Mouse (Mus musculus): ENCODE results near the gene Ndufs6.
A peak's percentile ranks its signal among the peaks of the same experiment; 100 is the strongest.

Gene Ndufs6

DNA sequence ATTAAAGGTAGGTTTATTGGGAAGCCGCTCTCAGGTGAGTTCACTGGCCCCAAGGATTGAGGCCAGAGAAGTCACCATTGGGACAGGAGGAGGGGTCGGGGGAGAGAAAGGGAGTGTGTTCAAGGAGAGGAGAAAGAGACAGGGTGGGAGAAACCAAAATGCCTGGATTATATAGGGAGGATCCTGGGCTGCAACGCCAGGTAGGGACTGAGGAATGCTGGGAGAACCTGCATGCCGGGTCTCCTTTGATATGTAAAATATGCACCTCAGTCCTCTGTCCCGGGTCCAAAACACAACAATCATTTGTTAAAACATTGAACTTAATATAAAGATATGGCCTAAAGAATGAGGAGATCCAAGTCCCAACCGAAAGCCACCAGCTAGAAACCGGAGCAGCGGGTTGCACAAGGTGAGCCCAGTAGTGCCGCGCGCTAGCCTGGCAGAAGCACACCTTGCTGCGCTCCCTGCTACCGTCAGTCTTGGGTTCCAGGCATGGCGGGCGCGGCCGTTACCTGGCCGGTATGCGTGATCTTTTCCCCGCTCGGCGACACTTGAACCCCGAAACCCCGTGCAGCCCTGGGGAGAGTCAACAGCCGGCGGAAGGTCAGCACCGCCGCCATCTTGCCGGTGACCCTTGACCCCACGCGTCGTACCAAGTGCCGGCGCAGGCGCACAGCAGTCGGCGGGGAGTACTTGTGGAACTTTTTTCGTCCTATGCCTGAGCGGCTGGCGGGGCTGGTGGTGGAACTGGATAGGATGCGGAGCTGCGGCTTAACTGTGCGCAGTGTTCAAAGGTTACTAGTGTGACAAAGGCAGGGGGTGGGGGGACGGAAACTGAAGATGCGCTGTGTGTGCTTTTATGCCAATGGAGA, at the start of gene Ndufs6, which contains the start of gene Mrpl36:
Ndufs6 (minus strand) TSS at position 716 of the 872 bp plus-strand sequence.
Mrpl36 (plus strand) TSS at position 687 of the 872 bp plus-strand sequence.
- DNase-seq = peak; percentile 94 to 95

GRCm38 (mm10) chr13:73377637-73378036, 49.3 kb upstream of the Ndufs6 start:
- DNase-seq = no peak

DNA sequence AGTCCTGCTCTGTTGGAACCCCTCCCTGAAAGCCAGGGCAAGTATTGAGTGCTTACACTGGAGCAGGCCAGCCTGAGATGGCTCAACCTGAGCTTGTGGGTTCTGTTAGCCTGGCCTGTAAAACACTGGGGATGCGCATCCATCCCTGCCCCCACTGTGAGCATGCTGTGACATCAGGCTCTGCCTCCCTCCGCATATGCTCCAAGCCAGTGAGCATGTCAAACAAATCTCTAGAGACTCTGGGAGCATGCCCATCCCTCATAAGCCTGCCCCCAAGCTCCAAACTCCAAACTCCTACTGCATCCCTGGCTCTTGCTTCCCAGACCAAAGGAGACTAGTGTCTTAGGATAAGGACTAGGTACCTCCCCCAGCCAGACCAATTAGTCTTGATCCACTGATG, 46.3 kb upstream of the Ndufs6 start:
- no peak for DNase-seq

- DNase-seq = no peak
Observed at GRCm38 (mm10) chr13:73373367-73373766, 45.0 kb upstream of the Ndufs6 start.

GRCm38 (mm10) chr13:73357106-73357505, 28.8 kb upstream of the Ndufs6 start:
- DNase-seq = no peak

DNA sequence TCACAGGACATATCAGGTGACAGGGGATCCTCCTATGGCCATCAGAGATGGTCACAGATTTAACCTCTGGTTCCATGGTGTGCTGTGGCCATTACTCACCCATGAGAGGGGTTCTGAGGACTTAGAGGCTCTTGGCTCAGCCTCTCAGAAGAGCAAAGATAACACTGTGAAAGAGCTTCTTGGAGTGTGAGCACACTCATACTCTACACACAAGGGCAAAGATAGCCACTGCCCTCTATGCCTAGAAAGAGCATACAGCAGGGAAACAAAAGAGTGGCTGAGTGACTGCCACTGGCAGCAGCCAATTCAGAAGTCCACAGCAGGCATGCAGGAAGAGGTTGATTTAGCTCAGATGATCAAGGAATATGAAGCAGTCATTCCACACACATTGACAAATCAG, 24.1 kb upstream of the Ndufs6 start:
- DNase-seq = no peak

GRCm38 (mm10) chr13:73351910-73352309, 23.6 kb upstream of the Ndufs6 start:
- peak; percentile 20 to 22 for DNase-seq

- DNase-seq = no peak
Observed at GRCm38 (mm10) chr13:73350741-73351140, 22.4 kb upstream of the Ndufs6 start.

- no peak for DNase-seq
Observed at GRCm38 (mm10) chr13:73347922-73348650, 19.7 kb upstream of the Ndufs6 start.

GRCm38 (mm10) chr13:73347171-73347570, 18.8 kb upstream of the Ndufs6 start:
- DNase-seq = no peak

DNA sequence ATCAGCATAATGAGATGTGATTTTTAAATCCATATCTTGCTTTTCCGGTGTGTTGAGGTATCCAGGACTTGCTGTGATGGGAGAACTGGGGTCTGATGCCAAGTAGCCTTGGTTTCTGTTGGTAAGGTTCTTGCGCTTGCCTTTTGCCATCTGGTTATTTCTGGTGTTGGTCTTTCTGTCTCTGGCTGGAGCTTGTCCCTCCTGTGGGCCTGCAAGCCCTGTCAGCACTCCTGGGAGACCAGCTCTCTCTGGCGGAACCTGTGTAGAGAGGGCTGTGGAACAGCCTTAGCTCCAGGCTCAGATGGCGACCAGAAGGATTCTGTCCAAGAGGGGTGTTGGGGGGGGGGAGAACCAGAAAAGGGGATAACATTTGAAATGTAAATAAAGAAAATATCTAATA, 18.4 kb upstream of the Ndufs6 start:
- no peak for DNase-seq

- DNase-seq = no peak
Observed at GRCm38 (mm10) chr13:73346131-73346530, 17.8 kb upstream of the Ndufs6 start.

- DNase-seq = no peak
Observed at GRCm38 (mm10) chr13:73345102-73345890, 17.0 kb upstream of the Ndufs6 start.

DNA sequence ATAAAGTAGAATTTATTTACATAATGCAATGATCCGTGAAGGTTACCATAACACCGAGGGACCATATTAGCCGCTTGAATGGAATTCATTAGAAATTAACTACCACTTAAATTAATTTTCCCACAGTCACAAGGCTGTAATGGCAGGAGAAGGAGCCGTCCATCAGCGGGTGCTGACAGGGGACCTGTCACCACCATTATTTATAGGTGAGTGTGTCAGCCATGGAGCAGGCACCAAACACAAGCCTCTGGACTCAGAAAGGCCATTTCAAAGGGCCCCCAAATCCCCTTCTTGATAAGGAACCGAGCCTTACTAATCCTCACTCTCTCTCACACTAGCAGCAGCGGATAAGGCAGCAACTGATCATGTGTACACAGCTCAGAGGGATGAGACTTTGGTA, 8.4 kb upstream of the Ndufs6 start:
- DNase-seq = no peak

DNA sequence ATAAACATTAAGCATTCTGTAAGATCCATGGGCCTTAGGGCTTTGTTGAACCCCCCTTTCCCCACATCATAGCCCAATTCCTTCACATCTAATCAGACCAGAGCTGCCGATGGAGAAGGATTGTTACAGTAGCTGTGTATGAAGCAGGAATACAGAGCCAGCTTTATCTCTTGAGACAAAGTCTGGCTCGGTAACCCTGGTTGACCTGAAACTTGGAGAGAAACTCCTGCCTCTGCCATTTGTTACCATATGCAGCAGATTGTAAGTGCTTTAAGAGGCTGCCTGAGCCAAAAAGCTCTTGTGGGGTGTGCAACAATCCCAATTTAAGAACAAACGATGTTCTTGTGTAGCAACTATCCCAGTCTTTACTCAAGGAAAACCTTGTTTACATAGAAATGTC, 3.4 kb upstream of the Ndufs6 start:
- DNase-seq = no peak

GRCm38 (mm10) chr13:73330844-73331501, 2.6 kb upstream of the Ndufs6 start:
- DNase-seq = peak; percentile 94

DNA sequence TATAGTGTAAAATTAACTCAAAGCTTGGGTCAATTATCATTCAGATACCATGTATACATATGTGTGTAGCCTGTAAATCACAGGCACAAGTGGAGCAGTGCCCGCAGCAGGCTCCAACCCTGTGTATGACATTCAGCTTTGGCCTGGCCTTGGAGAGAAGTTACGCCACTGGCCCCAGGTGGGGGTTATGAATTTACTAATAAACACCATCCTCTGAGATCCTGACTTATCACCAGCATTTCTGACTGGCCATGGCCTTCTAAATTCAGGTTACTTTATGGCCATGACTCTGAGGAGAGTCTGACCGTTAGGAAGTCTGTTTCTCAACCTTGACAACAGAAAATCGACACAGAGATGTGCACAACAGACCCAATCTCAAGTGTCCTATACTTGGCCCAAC, 4.9 kb downstream of the Ndufs6 start:
- no peak for DNase-seq

- no peak for DNase-seq
Observed at GRCm38 (mm10) chr13:73322626-73323025, 5.7 kb downstream of the Ndufs6 start.

DNA sequence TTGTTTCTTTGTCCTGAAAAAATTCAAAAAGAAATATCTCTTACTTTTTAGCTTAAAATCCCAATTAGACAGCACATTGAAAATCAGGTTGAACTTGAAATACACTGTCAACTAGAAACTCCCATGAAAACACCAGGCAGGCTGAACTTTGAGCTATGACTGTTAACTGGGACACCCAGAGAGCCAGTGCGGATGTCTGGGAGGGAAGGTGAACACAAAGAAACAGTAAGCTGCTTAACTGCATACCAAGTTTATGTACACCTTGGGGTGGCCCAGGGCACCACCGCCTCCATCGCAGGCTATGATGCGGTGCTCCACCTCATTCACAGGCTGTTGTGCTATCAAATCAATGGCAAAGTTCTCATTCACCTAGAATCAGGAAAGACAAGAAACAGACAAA, 8.3 kb downstream of the Ndufs6 start:
- DNase-seq = no peak

GRCm38 (mm10) chr13:73310183-73310929, 18.0 kb downstream of the Ndufs6 start:
- peak; percentile 57 to 76 for DNase-seq

- DNase-seq = no peak
Observed at GRCm38 (mm10) chr13:73306430-73306829, 21.9 kb downstream of the Ndufs6 start.

DNA sequence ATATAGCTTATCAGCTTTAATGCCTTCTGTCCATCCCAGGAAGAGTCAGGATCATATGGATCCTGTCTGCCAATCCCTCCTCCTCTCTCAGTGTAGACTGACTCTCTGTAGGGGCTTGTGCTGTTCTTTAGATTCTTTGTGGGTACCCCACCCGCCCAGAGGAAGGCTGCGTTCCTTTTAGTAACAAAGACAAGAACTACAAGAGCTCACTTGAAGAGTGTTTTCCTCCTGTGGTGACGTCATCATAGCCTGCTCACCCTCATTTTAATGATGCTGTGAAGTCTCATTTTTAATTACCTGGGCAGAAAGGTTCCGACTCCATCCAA, 22.3 kb downstream of the Ndufs6 start:
- no peak for DNase-seq

All from cerebellum, postnatal 14 days (tissue).